Mouse (Mus musculus) MEL (cell line): ENCODE data around the gene Slc5a10. TPM values are rescaled to one million over a fixed set of nuclear protein-coding genes. Genes with fewer than 3 reads are reported as not detected.
A peak's percentile ranks its signal among the peaks of the same experiment; 100 is the strongest.

Source experiments
- DNase-seq: peaks from one replicate; pipeline ENCODE4 v3.0.0; 2011; ENCODE audit warnings: low read depth, low spot score
- H3K27ac ChIP-seq: 2 replicates; pipeline ENCODE4 v1.5.1; 2012; ENCODE audit warnings: low read depth, mild to moderate bottlenecking, control low read depth, low read length, moderate library complexity; ENCODE audit not compliant: control insufficient read depth
- H3K27me3 ChIP-seq, 2 experiments: fragments of 150-350 bp in 1 of 2; sonication (generic) in 1 of 2; 2 replicates each; pipeline ENCODE4 v1.6.1; 2012; ENCODE audit warnings: low read length in 2 of 2, mild to moderate bottlenecking in 2 of 2, improper control_type of control experiment in 1 of 2, moderate library complexity in 1 of 2; ENCODE audit not compliant: insufficient read depth in 2 of 2, control insufficient read depth in 1 of 2
- H3K36me3 ChIP-seq, 2 experiments: 2 replicates each; pipeline ENCODE4 v1.6.1; 2012 to 2014; ENCODE audit warnings: low read length in 2 of 2, improper control_type of control experiment in 1 of 2, inconsistent platforms in 1 of 2, mild to moderate bottlenecking in 1 of 2; ENCODE audit not compliant: insufficient read depth in 2 of 2, control insufficient read depth in 1 of 2
- H3K4me1 ChIP-seq, 2 experiments: fragments of 150-350 bp in 1 of 2; sonication (generic) in 1 of 2; 2 replicates each; pipeline ENCODE4 v1.6.1; 2012; ENCODE audit warnings: low read length in 2 of 2, improper control_type of control experiment in 1 of 2, mild to moderate bottlenecking in 1 of 2; ENCODE audit not compliant: insufficient read depth in 2 of 2, control insufficient read depth in 1 of 2
- H3K4me3 ChIP-seq, 2 experiments: fragments of 150-350 bp in 1 of 2; sonication (generic) in 1 of 2; 2 replicates each; pipeline ENCODE4 v1.5.1; 2012; ENCODE audit warnings: low read depth in 2 of 2, low read length in 2 of 2, mild to moderate bottlenecking in 2 of 2, moderate library complexity in 2 of 2, control low read depth in 1 of 2, improper control_type of control experiment in 1 of 2; ENCODE audit not compliant: control insufficient read depth in 1 of 2, insufficient read depth in 1 of 2
- H3K79me2 ChIP-seq: 2 replicates; pipeline ENCODE4 v1.6.1; 2012; ENCODE audit warnings: mild to moderate bottlenecking, low read length, moderate library complexity; ENCODE audit not compliant: control insufficient read depth, poor library complexity, insufficient read depth
- H3K9ac ChIP-seq: 2 replicates; pipeline ENCODE4 v1.6.1; 2012; ENCODE audit warnings: low read depth, mild to moderate bottlenecking, control low read depth, low read length, moderate library complexity; ENCODE audit not compliant: control insufficient read depth, poor library complexity, severe bottlenecking
- H3K9me3 ChIP-seq: fragments of 150-350 bp; sonication (generic); replicated peaks from 2 replicates; pipeline ENCODE4 v1.6.1; 2012; ENCODE audit warnings: mild to moderate bottlenecking, low read length, improper control_type of control experiment, moderate library complexity; ENCODE audit not compliant: insufficient read depth
- BHLHE40 ChIP-seq: IDR thresholded peaks from 2 replicates; pipeline ENCODE4 v1.6.1; 2012; ENCODE audit warnings: low read depth, mild to moderate bottlenecking, inconsistent platforms, low read length, improper control_type of control experiment, borderline replicate concordance
- CHD1 ChIP-seq: IDR thresholded peaks from 2 replicates; pipeline ENCODE4 v1.6.1; 2012; ENCODE audit warnings: low read depth, mild to moderate bottlenecking, inconsistent platforms, low read length, improper control_type of control experiment
- CHD2 ChIP-seq: IDR thresholded peaks from 2 replicates; pipeline ENCODE4 v1.6.1; 2011; ENCODE audit warnings: low read length, improper control_type of control experiment
- CTCF ChIP-seq, 3 experiments: IDR thresholded peaks in 2 of 3; conservative IDR thresholded peaks in 1 of 3; 2 replicates each; pipeline ENCODE4 v1.5.1; 2011 to 2012; ENCODE audit warnings: low read length in 3 of 3, low read depth in 2 of 3, mild to moderate bottlenecking in 2 of 3, improper control_type of control experiment in 1 of 3, inconsistent platforms in 1 of 3, mixed read lengths in 1 of 3, moderate library complexity in 1 of 3; ENCODE audit not compliant: control insufficient read depth in 1 of 3, insufficient read depth in 1 of 3, poor library complexity in 1 of 3, severe bottlenecking in 1 of 3
- GATA1 ChIP-seq: IDR thresholded peaks from 2 replicates; pipeline ENCODE4 v1.6.1; 2011; ENCODE audit warnings: low read depth, low read length, improper control_type of control experiment
- HCFC1 ChIP-seq: IDR thresholded peaks from 2 replicates; pipeline ENCODE4 v1.6.1; 2012; ENCODE audit warnings: low read depth, mild to moderate bottlenecking, inconsistent platforms, low read length, improper control_type of control experiment, moderate library complexity
- MAX ChIP-seq: IDR thresholded peaks from 2 replicates; pipeline ENCODE4 v1.6.1; 2011; ENCODE audit warnings: low read length, improper control_type of control experiment
- NELFE ChIP-seq: IDR thresholded peaks from 2 replicates; pipeline ENCODE4 v1.6.1; 2011; ENCODE audit warnings: low read depth, low read length, improper control_type of control experiment
- NRF1 ChIP-seq: IDR thresholded peaks from 2 replicates; pipeline ENCODE4 v1.6.1; 2014; ENCODE audit warnings: low read depth, mild to moderate bottlenecking, inconsistent platforms, low read length, improper control_type of control experiment, moderate library complexity; ENCODE audit not compliant: poor library complexity, insufficient read depth, severe bottlenecking
- POLR2AphosphoS2 ChIP-seq: IDR thresholded peaks from 2 replicates; pipeline ENCODE4 v1.6.1; 2011; ENCODE audit warnings: low read length, improper control_type of control experiment
- TCF12 ChIP-seq: IDR thresholded peaks from 2 replicates; pipeline ENCODE4 v1.6.1; 2014; ENCODE audit warnings: low read depth, mild to moderate bottlenecking, inconsistent platforms, low read length, improper control_type of control experiment, moderate library complexity
- ZC3H11A ChIP-seq: IDR thresholded peaks from 2 replicates; pipeline ENCODE4 v1.6.1; 2012; ENCODE audit warnings: low read depth, mild to moderate bottlenecking, inconsistent platforms, low read length, improper control_type of control experiment
- ZKSCAN1 ChIP-seq: IDR thresholded peaks from 2 replicates; pipeline ENCODE4 v1.6.1; 2012; ENCODE audit warnings: low read depth, mild to moderate bottlenecking, inconsistent platforms, low read length, improper control_type of control experiment, moderate library complexity
- polyA plus RNA-seq, 2 experiments: library from polyadenylated mRNA; stranded (reverse) in 1 of 2; unstranded in 1 of 2; fragments of >175 nt in 1 of 2; fragments of >200 nt in 1 of 2; gene quantifications; 2 replicates each; pipeline versions ENCODE4 v1.2.1 to v1.2.4; 2012; ENCODE audit warnings: low replicate concordance in 2 of 2, low read depth in 1 of 2; ENCODE audit not compliant: insufficient read length in 2 of 2, insufficient read depth in 1 of 2, missing spikeins in 1 of 2
- total RNA-seq: library from RNA; depleted of rRNA; stranded (reverse); fragments of 300-350 nt; gene quantifications from 2 replicates; pipeline ENCODE4 v1.2.3, GENCODE M21; 2012

The Slc5a10 gene
- total and polyA plus RNA-seq, 3 experiments = 0.08 TPM; not detected in 2

DNA sequence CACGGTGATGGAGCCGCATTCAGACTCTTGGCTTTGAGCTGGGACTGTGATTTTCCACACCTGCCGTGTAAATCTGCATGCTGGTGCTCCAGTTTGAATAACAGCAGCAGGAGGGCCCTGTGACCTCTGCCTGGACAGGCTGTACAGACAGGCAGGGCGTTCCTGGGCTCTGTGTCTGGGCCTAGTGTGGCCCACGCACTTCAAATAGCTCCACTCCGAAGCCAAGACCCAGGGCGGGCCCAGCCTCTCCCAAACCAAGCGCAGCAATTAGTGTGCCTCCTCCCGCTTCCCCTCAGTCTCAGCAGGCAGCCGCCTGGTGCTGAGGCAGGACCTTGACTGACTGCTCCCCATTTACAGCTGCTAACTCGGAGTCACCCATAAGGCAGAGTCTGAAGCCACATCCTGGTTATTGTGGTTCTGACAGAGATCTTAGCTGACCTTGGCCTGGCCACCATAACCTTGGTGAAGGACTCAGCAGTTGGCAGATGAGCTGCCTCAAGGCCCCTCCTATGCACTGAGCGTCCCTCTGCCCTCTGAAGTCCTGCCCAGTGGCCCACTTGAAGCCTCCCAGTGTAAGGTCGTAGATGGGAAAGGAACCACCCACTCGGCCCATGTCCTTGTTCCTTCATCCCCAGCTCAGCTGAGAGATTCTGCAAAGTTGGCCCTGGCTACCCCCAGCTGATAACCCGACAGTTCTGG is 7.3 kb downstream of the Slc5a10 start:
- Histone ChIP-seq H3K9me3 (no peaks in the 10 kb centered on the region), H3K4me1 (peaks cover 0 to 8% of the 10 kb centered on the region in 2 experiments; a peak in 1 of 4 replicates), H3K9ac (no peak overlapping the region), H3K4me3 (no peak overlapping the region), H3K27me3 (no peaks in the 10 kb centered on the region), H3K27ac (no peak overlapping the region), H3K79me2 (no peaks in the 10 kb centered on the region), H3K36me3 (0 out of 4 replicates have a peak, but pooled peaks cover 0 to 2% of the 10 kb centered on the region in 2 experiments)
- DNase-seq = no peak
- no peak for TF ChIP-seq GATA1
- TF ChIP-seq NELFE = no peak
- TF ChIP-seq CHD1 = no peak
- no peak for TF ChIP-seq CHD2
- no peak for TF ChIP-seq BHLHE40
- TF ChIP-seq MAX = no peak
- TF ChIP-seq ZKSCAN1 = no peak

DNA sequence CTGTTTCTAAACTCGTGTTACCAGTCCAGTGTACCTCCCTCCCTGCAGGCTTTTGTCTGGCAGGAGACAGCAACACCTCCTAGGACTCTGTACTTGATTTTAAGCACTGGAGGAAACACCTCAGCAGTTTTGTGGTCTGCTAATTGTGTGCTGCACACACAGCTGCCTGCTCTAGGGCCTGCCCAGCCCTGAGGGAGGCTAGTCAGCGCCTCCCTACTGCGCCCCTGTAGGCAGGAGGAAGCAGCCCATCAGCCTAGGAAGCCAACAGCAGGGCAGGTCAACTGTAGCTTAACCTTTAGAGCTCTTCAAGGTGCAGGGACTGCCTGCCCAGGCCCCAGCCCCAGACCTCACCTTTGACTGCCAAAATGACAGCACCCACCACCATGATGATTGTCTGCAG is 11.7 kb downstream of the Slc5a10 start:
- DNase-seq = peak; percentile 17
- H3K9ac ChIP-seq = no peak overlapping the region
- H3K9me3 ChIP-seq = no peaks in the 10 kb centered on the region
- no peak overlapping the region for H3K27ac ChIP-seq
- TF ChIP-seq ZKSCAN1 (no peak), CTCF (IDR thresholded peaks at IDR 0.05 in 2 of 3, conservative IDR thresholded peaks at IDR 0.05 in 1 of 3; ENCODE audit: control insufficient read depth in 1 of 3, insufficient read depth in 1 of 3, low read depth in 2 of 3, low read length in 3 of 3, poor library complexity in 1 of 3, severe bottlenecking in 1 of 3) (0 out of 6 replicates have a peak, but pooled peaks of 1 of the 3 experiments have one; percentile 3)
- no peaks in the 10 kb centered on the region for H3K79me2 ChIP-seq
- H3K4me1 ChIP-seq = no peaks in the 10 kb centered on the region
- no peaks in the 10 kb centered on the region for H3K27me3 ChIP-seq
- H3K4me3 ChIP-seq = no peak overlapping the region
- no peaks in the 10 kb centered on the region for H3K36me3 ChIP-seq

DNA sequence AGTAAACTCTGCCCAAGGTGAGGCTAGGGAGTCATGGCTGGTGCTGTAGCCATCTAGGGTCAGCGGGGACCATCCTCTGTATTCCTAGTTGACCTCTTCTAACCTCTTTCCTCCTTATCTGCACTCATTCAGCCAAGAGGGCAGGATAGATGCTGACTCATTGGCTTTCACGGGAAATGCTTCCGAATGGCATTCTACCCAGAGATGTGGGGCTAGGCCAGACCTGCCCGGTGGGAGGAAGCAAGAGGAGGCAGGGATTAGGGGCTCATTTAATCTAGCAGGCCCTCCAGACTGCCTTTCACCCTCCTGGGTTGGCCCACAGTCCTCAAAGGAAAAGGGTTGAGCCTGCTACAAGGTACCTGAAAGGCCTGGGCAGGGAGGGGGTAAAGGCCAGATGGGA is 14.4 kb downstream of the Slc5a10 start:
- H3K36me3 ChIP-seq = no peaks in the 10 kb centered on the region; a peak in 1 of 4 replicates
- no peak for DNase-seq
- no peaks in the 10 kb centered on the region for H3K4me1 ChIP-seq
- TF ChIP-seq HCFC1 (no peak), TCF12 (no peak), NRF1 (no peak), POLR2AphosphoS2 (no peak), ZC3H11A (no peak)
- no peak overlapping the region for H3K4me3 ChIP-seq
- no peak overlapping the region for H3K9ac ChIP-seq
- no peaks in the 10 kb centered on the region for H3K27me3 ChIP-seq
- H3K9me3 ChIP-seq = no peaks in the 10 kb centered on the region
- H3K79me2 ChIP-seq = no peaks in the 10 kb centered on the region
- no peak overlapping the region for H3K27ac ChIP-seq
